Mouse (Mus musculus): ENCODE data around the gene Dhrs7b.
"Not testable (repeated sequence)": the region's sequence is repeated elsewhere in the genome, so short reads cannot be mapped to it uniquely, and the experiment has no call there.

DNA sequence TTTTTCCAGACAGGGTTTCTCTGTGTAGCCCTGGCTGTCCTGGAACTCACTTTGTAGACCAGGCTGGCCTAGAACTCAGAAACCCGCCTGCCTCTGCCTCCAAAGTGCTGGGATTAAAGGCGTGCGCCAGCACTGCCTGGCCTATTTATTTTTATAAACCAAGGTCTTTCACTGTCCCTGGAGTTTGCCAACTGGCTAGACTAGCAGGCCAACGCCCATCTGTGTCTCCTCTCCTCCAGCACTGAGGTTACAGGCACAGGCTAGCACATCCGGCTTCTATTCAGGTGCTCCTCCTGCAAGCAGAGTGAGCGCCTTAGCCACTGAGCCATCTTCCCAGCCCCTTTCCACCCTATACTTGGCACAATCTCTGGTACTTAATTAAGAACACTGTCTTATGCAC, 39.0 kb downstream of the Dhrs7b start:
- TF ChIP-seq CTCF, EP300 (IDR thresholded peaks at IDR 0.05): not testable (repeated sequence)

Data from lung, postnatal 0 days (tissue).